Mouse (Mus musculus) left cerebral cortex, adult 8-10 months (tissue): ENCODE measurements around the gene Gm3952. TPM values are rescaled to one million over a fixed set of nuclear protein-coding genes. Genes with fewer than 3 reads are reported as not detected.

Source experiments
- DNase-seq, 2 experiments: peaks; one replicate each; pipeline ENCODE4 v3.0.0; 2022; ENCODE audit warnings: low spot score in 2 of 2
- total RNA-seq, 4 experiments: library from RNA; stranded (reverse); gene quantifications; 2 replicates each; pipeline ENCODE4 v1.2.4; 2022

Gm3952 gene
- not detected for total RNA-seq

- DNase-seq: no peak
These were observed at the start of gene Gm3952 for GRCm38 (mm10) chr8:128798594-128798993. Gm3952 (minus strand) TSS chr8:128798694.

DNA sequence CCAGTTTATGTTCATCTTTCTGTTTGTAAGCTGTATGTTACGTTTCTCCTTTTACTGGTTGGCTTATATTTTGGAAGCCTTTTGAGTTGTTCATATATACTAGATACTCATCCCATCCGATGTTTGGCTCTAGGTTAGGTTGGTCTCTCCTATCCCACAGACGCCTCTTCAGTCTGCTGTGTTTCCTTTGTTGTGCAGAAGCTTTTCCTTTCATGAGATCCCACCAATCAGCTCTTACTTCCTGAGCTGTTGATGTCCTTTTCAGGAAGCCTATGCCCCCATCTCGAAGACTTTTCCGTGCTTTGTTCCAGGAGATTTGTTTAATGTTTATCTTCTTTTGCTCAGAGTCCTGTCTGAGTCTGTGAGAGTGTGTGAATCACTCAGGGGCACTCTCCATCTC, 45.3 kb upstream of the Gm3952 start:
- no peak for DNase-seq

- DNase-seq: no peak
These were observed 14.0 kb upstream of the Gm3952 start for GRCm38 (mm10) chr8:128812521-128812920.

- no peak for DNase-seq
These were observed 62.8 kb downstream of the Gm3952 start for GRCm38 (mm10) chr8:128735692-128736091.

GRCm38 (mm10) chr8:128734118-128734517, 64.4 kb downstream of the Gm3952 start:
- no peak for DNase-seq

DNA sequence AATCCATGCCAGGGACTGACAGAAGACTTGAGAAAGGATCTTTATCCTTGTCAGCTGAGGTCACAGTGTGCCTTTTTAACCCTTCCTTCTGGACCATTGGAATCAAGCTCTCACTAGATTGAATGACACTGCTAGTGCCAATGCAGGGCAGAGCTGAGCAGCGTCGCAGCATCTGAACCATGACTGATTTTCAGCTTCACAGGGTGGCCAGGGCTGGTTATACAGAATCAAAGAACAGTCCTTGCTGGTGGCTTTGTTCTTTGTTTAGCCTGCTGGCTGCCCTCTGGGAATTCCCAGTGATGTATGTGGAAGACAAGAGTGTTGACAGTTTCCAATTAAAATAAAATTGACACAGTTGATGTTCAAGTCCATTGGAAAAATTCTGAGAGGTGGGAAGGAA, 66.2 kb downstream of the Gm3952 start:
- DNase-seq: no peak

DNA sequence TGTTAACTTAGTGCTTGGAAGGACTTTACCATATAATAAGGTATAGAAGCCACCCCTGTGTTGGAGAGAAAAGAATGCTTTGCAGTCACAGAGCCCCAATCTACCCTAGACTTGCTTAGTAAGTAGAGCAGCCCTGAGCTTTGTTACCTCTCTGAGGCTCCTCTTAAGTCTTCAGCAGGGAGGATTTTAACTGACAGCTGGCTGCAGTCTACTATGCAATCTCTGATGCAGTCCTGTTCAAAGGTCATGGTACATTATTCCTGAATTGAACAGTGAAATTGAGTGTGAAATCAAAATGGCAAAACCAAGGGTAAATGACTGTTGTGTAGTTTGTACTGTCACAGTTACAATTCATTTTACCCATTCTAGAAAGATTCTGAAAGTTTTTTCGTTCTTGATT, 71.3 kb downstream of the Gm3952 start:
- DNase-seq: no peak

GRCm38 (mm10) chr8:128724819-128725218, 73.7 kb downstream of the Gm3952 start:
- no peak for DNase-seq

GRCm38 (mm10) chr8:128716184-128716583, 82.3 kb downstream of the Gm3952 start:
- DNase-seq: peak in 1 of 2 experiments; percentile 48

DNA sequence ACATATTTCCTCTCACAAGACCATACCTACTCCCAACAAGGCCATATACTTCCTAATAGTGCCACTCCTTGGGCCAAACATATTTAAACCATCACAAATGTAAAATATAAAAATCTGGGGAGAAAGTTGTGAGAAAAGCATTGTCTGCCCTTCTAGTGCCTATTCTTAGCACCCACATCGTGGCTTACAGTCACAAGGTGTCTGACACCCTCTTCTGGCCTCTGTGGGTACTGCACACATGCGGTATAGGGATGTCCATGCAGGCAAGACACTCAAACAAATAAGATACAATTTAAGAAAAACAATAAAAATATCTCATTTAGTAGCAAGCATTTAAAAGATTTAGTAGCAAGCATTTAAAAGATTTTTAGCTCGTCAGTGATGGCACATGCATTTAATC, 89.2 kb downstream of the Gm3952 start:
- DNase-seq: peak; percentile 31 to 65

DNA sequence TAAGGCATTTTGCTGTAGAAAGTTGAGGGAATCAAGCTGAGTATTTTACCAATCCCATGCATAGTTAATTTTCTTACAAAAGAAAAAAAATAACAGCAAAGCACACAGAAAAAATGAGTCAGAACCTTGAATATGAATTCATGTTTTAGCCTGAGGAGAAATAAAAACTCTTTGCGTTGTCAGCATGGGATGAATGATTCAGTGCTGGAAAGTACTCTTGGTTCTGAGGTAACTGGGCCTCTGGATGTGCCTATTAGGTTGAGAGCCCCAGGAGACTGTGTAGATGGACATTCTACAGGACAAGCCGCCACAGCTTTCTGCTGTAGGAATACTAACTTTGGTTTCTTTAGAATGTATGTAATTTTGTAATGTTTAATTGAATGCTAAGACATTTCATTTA, 93.7 kb downstream of the Gm3952 start:
- no peak for DNase-seq

GRCm38 (mm10) chr8:128704376-128704775, 94.1 kb downstream of the Gm3952 start:
- no peak for DNase-seq

DNA sequence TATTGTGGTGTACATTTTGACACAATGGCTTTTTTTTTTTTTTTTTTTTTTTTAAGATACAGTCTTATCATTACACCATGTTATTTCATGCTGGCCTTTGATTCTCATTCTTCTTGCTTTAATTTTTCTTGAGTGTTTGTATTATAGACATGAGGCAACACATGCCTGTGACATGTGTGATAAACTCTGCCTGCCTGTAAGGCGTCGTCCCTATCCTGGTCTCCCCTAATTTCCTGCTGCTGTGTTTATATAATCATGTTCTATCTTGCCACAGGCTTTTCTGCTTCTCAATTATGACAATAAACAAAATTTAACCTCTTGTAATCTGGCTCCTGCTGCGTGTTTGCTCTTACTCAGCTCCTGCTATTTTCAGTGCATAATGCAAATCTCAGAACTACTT, 100.5 kb downstream of the Gm3952 start:
- DNase-seq: no peak

GRCm38 (mm10) chr8:128696701-128697397, 101.6 kb downstream of the Gm3952 start:
- DNase-seq: no peak

Other genes with a start within 250 kb of the Gm3952 start
- 10 to 100 TPM; 42.2 to 49.4 (median 45.9) TPM for gene Itgb1, start 113.0 kb downstream of the Gm3952 start, total RNA-seq